Mouse (Mus musculus): ENCODE measurements at regions not wholly inside any gene's neighbourhood (a gene's known extent, or its start where the extent isn't known, plus 50 kb on each side); places are given as distances from the start of the nearest gene placed in this dataset.

GRCm38 (mm10) chr8:128559004-128559662, 126.3 kb upstream of the Itgb1 start:
- no peak for DNase-seq

- no peak for DNase-seq
Measured at GRCm38 (mm10) chr8:128560418-128560817, 125.0 kb upstream of the Itgb1 start.

GRCm38 (mm10) chr8:128561016-128561415, 124.4 kb upstream of the Itgb1 start:
- no peak for DNase-seq

GRCm38 (mm10) chr8:128562625-128563024, 122.8 kb upstream of the Itgb1 start:
- DNase-seq, result peak; percentile 13

GRCm38 (mm10) chr8:128563744-128564143, 121.7 kb upstream of the Itgb1 start:
- DNase-seq, result no peak

- no peak for DNase-seq
Measured at GRCm38 (mm10) chr8:128572291-128572690, 113.2 kb upstream of the Itgb1 start.

- no peak for DNase-seq
Measured at GRCm38 (mm10) chr8:128594114-128594513, 91.3 kb upstream of the Itgb1 start.

- peak; percentile 23 for DNase-seq
Measured at GRCm38 (mm10) chr8:128594780-128595179, 90.7 kb upstream of the Itgb1 start.

- no peak for DNase-seq
Measured at GRCm38 (mm10) chr8:128605588-128605987, 79.9 kb upstream of the Itgb1 start.

- DNase-seq, result peak; percentile 18
Measured at GRCm38 (mm10) chr8:128608876-128609275, 76.6 kb upstream of the Itgb1 start.

GRCm38 (mm10) chr8:128612607-128613006, 72.8 kb upstream of the Itgb1 start:
- no peak for DNase-seq

GRCm38 (mm10) chr8:128617854-128618253, 67.6 kb upstream of the Itgb1 start:
- DNase-seq, result no peak

- DNase-seq, result no peak
Measured at GRCm38 (mm10) chr8:128619086-128619485, 66.4 kb upstream of the Itgb1 start.

Measured in kidney, adult 9 months (tissue).